9 mouse cellular contexts compared by ENCODE assay signal in genomic region chr5:64738781-64739310, GRCm38 (mm10).
DNase-seq lines count a peak whose midpoint lies in the region; ATAC-seq and TF ChIP-seq lines count a peak whose summit lies in the region.
"Had no signal": no experiment of that assay in that cellular context is flagged by ENCODE, and none has a peak within 500 bp of the region (broad histone marks: within the 10 kb centered on the region; RNA-seq: fewer than 3 reads in every experiment).

No protein-coding gene starts in this region.

- no peaks in the 10 kb centered on the region for H3K36me3 ChIP-seq in forebrain, embryonic 10.5 days (replicated peaks)
- no peaks in the 10 kb centered on the region for H3K36me3 ChIP-seq in forebrain, postnatal 0 days (ENCODE audit: insufficient read depth)
- no peaks in the 10 kb centered on the region for H3K36me3 ChIP-seq in E14TG2a.4 (ENCODE audit: insufficient read depth, low read length)
- no peaks in the 10 kb centered on the region for H3K36me3 ChIP-seq in hindbrain, embryonic 10.5 days
- H3K36me3 ChIP-seq in midbrain, embryonic 12.5 days, result no peaks in the 10 kb centered on the region

- no peak overlapping the region; the same call in 1 of the 2 replicates for H3K4me2 ChIP-seq in forebrain, postnatal 0 days (ENCODE audit: low read depth)
- H3K4me2 ChIP-seq in midbrain, embryonic 12.5 days (replicated peaks), result peak overlapping the region; percentile 32

- peak overlapping the region; percentile 87 for H3K27ac ChIP-seq in forebrain, embryonic 10.5 days
- H3K27ac ChIP-seq in forebrain, postnatal 0 days (ENCODE audit: low read depth, low read length), result no peak overlapping the region
- H3K27ac ChIP-seq in hindbrain, embryonic 10.5 days, result peak overlapping the region; percentile 90
- H3K27ac ChIP-seq in midbrain, embryonic 12.5 days (replicated peaks), result 0 out of 2 replicates have a peak overlapping the region, but pooled peaks have one; percentile 60

- ATAC-seq in forebrain, postnatal 0 days, result no peak
- ATAC-seq in midbrain, embryonic 12.5 days (ENCODE audit: low FRiP score, low read depth), result peak; percentile 45; the same call in 1 of the 2 replicates

- H3K9ac ChIP-seq in forebrain, postnatal 0 days, result no peak overlapping the region
- H3K9ac ChIP-seq in midbrain, embryonic 12.5 days (replicated peaks), result no peak overlapping the region

- 25% methylated on average over 10 of the region's 10 CpGs for WGBS in forebrain, embryonic 10.5 days
- WGBS in forebrain, postnatal 0 days, result 13% methylated on average over 10 of the region's 10 CpGs
- 17% methylated on average over 10 of the region's 10 CpGs for WGBS in hindbrain, embryonic 10.5 days
- 23% methylated on average over 10 of the region's 10 CpGs for WGBS in midbrain, embryonic 12.5 days

- peaks cover 49% of the 10 kb centered on the region for H3K4me1 ChIP-seq in forebrain, embryonic 10.5 days
- H3K4me1 ChIP-seq in forebrain, postnatal 0 days (ENCODE audit: insufficient read depth), result 0 out of 2 replicates have a peak, but pooled peaks cover 6% of the 10 kb centered on the region
- peaks cover 48% of the 10 kb centered on the region for H3K4me1 ChIP-seq in E14TG2a.4 (replicated peaks; ENCODE audit: low read depth, low read length)
- peaks cover 47% of the 10 kb centered on the region for H3K4me1 ChIP-seq in hindbrain, embryonic 10.5 days (replicated peaks)
- peaks cover 25% of the 10 kb centered on the region for H3K4me1 ChIP-seq in midbrain, embryonic 12.5 days

- peak; percentile 36 for DNase-seq in forebrain, embryonic 10.5 days (ENCODE audit: extremely low spot score, low spot score)
- DNase-seq in forebrain, postnatal 0 days, result no peak
- DNase-seq in hindbrain, embryonic 10.5 days (ENCODE audit: low spot score), result peak; percentile 44
- no peak for DNase-seq in adrenal gland, adult (ENCODE audit: inconsistent age in 2 of 2, low spot score in 1 of 2)
- no peak for DNase-seq in right cerebral cortex, postnatal 14 days
- DNase-seq in c-Kit-positive CD71-positive TER-119-positive erythroid progenitor cells, embryonic 14.5 days (ENCODE audit: low spot score), result no peak
- DNase-seq: layer of hippocampus, postnatal 36 days had no signal

- H3K9me3 ChIP-seq in forebrain, embryonic 10.5 days, result no peaks in the 10 kb centered on the region
- no peaks in the 10 kb centered on the region for H3K9me3 ChIP-seq in forebrain, postnatal 0 days (ENCODE audit: low read length)
- H3K9me3 ChIP-seq in E14TG2a.4 (ENCODE audit: low read length), result peaks cover 25% of the 10 kb centered on the region
- H3K9me3 ChIP-seq in hindbrain, embryonic 10.5 days, result no peaks in the 10 kb centered on the region
- no peaks in the 10 kb centered on the region for H3K9me3 ChIP-seq in midbrain, embryonic 12.5 days

- H3K27me3 ChIP-seq in forebrain, embryonic 10.5 days (ENCODE audit: poor library complexity, severe bottlenecking), result no peaks in the 10 kb centered on the region
- no peaks in the 10 kb centered on the region for H3K27me3 ChIP-seq in forebrain, postnatal 0 days (ENCODE audit: insufficient read depth, low read length)
- H3K27me3 ChIP-seq in E14TG2a.4 (ENCODE audit: insufficient read depth, low read length), result no peaks in the 10 kb centered on the region
- H3K27me3 ChIP-seq in hindbrain, embryonic 10.5 days (ENCODE audit: insufficient read depth, poor library complexity, severe bottlenecking), result no peaks in the 10 kb centered on the region
- 0 out of 2 replicates have a peak, but pooled peaks cover 5% of the 10 kb centered on the region for H3K27me3 ChIP-seq in midbrain, embryonic 12.5 days

- H3K4me3 ChIP-seq in forebrain, embryonic 10.5 days, result peak overlapping the region; percentile 30
- H3K4me3 ChIP-seq in forebrain, postnatal 0 days (ENCODE audit: low read depth, low read length), result no peak overlapping the region
- peak overlapping the region; percentile 61 for H3K4me3 ChIP-seq in E14TG2a.4 (replicated peaks; ENCODE audit: low read length)
- H3K4me3 ChIP-seq in hindbrain, embryonic 10.5 days, result peak overlapping the region; percentile 28
- no peak overlapping the region for H3K4me3 ChIP-seq in midbrain, embryonic 12.5 days

- no peak for TF ChIP-seq CTCF in forebrain, postnatal 0 days (IDR thresholded peaks at IDR 0.05; ENCODE audit: low read depth)
- TF ChIP-seq CTCF in E14TG2a.4 (conservative IDR thresholded peaks at IDR 0.05; ENCODE audit: low read length), result no peak

Comparison
In these comparisons a context has a peak if more than half of its experiments do, and no peak if none do; other contexts are left out.
1. DNase-seq: peak in forebrain, embryonic 10.5 days (single experiment) and hindbrain, embryonic 10.5 days (single experiment); none in forebrain, postnatal 0 days (single experiment), adrenal gland, adult (0 of 2), right cerebral cortex, postnatal 14 days (single experiment) and c-Kit-positive CD71-positive TER-119-positive erythroid progenitor cells, embryonic 14.5 days (single experiment).
2. H3K4me3 ChIP-seq: peak in forebrain, embryonic 10.5 days (single experiment), E14TG2a.4 (single experiment) and hindbrain, embryonic 10.5 days (single experiment); none in forebrain, postnatal 0 days (single experiment) and midbrain, embryonic 12.5 days (single experiment).